Mouse (Mus musculus): ENCODE results near the gene Hes1. TPM values are rescaled to one million over a fixed set of nuclear protein-coding genes. Genes with fewer than 3 reads are reported as not detected.

Hes1 gene
- total RNA-seq, 2 experiments from 2014 or later, result 5.1 to 6.9 TPM

DNA sequence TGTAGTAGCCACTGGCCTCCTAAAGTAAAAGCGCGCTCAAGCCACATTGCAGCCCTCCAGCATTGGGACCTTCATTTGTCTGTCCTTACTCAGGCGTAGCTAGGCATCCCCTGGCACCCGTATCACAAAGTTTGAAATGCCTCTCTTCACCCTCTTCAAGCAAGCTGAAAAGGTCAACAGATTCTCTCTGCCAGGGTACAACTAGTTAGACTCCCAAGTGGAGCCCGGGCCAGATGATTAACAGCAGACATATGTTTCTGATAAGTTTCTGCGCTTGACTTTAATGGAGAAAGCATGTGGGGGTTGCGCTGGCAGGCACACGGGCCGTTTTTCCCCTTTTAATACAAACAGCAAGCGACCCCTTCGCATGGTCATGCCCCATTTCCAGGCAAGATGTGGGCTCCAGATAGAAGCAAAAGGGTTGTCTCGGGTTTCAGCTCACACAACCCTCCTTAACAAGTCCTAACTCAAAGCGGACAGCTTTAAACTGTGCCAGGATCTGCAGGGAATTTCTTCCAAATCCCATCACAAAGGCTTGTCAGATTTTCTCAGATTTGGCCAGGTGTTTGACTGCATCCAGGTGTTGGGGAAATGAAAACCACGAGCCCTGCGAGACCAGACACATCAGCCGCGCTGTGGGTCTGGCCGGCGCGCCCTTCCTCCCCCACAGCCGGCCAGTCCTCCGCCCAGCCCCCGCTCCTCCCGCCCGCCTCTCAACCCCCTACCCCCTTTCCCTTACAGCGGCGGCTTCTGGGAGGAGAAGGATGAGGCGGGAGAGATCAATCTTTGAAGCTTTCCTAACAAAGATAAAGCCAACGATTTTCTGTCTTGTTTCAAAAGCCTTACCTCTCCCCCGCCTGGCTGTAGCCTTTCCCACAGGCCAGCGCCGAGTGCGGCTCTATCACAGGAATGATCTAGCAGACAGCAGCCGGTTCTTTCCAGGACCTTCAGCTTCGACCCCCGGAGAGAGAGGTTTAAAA lies 4.1 kb downstream of the Hes1 start:
- no peak for ATAC-seq (replicated peaks; ENCODE audit: low FRiP score, low TSS enrichment, poor library complexity, severe bottlenecking)

DNA sequence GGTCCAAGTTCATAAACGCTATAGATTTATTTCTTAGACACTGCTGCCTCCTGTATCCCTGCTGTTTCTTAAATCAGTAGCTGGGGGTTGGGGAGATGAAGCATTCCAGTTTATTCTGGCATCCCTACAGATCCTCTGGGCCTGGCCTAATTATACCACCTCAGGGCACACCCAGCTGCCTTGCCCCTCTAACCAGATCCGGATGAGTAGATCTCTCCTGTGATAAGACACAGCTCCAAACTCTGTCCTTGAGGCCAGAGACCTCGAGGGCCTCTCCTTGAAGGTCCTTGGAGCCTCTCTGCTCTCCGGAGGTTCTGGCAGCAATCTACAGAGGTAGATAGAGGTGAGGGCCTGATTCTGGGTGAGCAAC lies 5.4 kb downstream of the Hes1 start:
- no peak for ATAC-seq (replicated peaks; ENCODE audit: low FRiP score, low TSS enrichment, poor library complexity, severe bottlenecking)

DNA sequence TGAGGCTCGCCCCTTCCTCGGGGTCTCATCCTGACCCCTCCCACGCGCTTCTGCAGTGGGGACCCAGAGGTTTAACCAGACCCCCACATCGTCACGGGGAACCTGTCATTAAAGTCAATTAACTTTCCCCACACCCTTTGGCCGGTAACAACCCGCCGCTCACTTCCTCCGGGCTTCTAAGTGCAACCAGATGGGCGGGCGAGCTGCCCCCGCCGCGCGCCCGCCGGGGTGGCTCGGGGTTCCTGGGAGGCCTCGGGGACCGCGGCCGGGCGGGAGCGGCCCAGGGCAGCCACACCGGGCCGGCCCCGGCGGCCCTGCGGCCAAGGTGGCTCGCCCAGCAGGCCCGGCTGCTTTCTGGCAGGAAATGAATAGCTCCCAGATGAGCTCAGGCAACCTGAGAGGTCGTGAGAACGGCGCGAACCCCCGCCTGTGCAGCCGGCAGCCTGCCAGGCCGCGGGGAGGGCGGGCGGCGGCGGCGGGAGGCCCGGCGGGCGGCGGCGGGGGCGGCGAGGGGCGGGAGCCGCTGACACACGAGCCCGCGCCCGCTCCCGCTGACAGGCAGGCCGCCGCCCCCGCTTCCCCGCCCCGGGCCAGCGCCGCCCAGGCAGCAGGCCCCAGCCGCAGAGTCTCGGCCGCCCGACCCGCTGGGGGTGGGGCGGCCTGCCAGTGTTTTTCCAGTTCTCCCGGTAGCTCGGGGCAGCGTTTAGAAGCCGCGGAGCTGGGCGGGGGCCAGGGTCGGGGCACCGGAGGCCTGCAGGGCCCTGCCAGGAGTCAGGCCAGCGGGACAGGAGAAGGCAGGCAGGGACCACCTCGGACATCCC lies 6.0 kb downstream of the Hes1 start:
- peak; percentile 40; the same call in 1 of the 2 replicates for ATAC-seq (replicated peaks; ENCODE audit: low FRiP score, low TSS enrichment, poor library complexity, severe bottlenecking)

DNA sequence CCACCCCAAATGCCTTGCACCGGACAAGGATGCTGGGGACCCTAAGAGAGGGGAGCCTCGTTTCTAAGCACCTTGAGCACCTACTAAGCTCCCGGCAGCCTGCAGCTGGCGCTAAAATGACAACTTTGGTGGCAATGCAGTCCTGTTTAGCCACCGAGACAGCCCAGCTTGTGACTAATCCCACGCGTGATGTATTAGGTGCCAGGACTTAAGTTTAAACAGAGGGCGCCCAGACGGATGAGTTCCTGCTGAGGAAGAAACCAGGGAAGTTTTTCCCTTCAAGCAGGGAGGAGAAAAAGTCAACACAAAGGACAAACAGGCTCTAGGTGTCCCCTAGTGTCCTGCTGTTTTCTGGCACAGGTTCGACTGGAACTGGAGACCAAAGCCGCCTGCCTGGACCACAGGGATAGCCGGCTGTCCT lies 6.6 kb downstream of the Hes1 start:
- ATAC-seq (replicated peaks; ENCODE audit: low FRiP score, low TSS enrichment, poor library complexity, severe bottlenecking), result no peak

DNA sequence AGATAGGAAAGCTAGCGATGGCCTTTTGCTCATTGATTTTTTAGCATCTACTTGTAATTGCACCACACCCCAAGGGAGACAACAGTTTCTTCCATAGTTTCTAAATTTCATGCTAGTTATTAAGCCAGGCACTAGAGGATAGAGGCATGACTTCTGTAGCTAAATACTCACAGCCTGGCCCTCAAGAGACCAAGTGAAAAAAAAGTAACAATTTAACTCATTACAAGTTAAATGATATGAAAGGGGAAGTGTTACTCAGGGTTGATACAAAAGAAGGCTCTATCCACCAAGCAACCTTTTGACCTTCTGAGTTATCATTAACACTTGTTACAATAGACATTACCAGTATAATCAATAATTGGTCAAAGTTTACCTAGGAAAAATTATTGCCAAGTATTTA lies 9.1 kb downstream of the Hes1 start:
- ATAC-seq (replicated peaks; ENCODE audit: low FRiP score, low TSS enrichment, poor library complexity, severe bottlenecking), result no peak

DNA sequence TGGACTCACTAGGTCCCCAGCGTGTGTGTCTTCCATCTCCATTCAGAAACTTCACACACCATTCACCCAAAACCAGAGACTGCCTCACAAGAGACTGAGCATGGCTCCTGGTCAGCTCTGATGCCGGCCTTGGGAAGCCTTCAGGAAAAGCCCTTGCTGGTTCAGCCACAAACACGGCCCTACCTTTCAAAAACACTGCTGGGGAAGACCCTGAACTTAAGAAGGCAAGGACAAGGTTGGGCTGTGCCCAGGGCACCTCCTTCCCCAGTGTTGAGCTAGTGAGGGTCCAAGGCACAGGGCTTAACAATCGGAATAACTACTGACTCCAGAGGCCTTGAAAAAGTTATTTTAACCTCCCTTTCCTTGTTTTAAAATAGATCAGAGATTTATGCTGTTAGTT lies 17.3 kb downstream of the Hes1 start:
- no peak for ATAC-seq (replicated peaks; ENCODE audit: low FRiP score, low TSS enrichment, poor library complexity, severe bottlenecking)

DNA sequence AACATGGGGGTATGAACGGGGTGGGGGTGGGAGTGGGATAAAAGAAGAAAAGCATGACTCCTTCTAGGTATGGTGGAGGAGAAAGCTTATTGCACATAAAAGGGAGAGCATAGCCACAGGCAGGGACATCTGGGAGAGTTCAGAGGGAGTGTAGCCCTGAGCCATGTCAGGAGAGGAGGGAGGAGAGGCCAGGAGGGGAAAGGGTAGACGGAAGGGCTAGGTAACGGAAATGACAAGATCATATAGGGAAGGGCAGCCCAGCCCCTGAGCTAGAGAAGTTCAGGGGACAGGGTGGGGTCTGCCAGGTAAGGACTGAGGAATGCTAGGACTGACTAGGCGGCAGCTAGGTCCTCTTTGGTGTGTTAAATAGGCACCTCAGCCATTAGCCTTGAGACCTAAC lies 17.8 kb downstream of the Hes1 start:
- ATAC-seq (replicated peaks; ENCODE audit: low FRiP score, low TSS enrichment, poor library complexity, severe bottlenecking), result no peak

DNA sequence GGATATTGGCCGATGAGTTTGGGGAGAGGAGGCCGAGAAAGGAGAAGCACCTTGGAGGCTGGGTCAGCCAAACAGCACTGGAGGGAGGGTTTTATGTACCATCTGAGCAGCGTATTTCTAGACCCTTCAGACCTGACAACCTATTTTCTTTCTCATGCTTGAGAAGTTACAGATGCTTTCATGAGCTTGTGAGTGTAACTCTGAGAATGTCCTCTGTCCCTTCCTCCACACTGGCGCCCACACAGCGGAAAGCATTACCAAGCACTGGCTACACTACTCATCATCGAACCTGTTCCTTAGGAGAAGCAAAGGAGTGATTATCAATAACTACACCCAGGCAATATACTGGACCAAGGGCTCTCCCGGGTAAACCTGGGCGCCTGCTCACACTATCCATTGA lies 18.8 kb downstream of the Hes1 start:
- no peak for ATAC-seq (replicated peaks; ENCODE audit: low FRiP score, low TSS enrichment, poor library complexity, severe bottlenecking)

DNA sequence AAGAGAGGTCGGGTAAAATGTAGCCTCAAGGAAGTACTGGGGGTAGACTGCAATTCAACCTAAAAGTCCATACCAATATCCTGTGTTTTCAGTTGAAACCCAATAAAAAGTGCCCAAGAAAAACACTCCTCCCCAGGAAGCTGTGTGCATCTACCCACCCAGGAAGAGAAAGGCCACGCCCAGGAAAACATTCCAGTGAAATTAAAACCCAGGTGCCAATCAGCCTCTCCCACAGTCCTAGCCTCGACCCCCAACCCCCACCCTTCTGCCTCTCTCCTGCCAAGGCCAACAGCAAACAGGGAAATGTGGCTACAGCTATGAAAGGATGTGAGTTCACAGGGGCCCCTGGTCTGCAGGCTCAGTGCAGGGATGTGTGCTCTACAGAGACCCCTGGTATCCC lies 19.4 kb downstream of the Hes1 start:
- ATAC-seq (replicated peaks; ENCODE audit: low FRiP score, low TSS enrichment, poor library complexity, severe bottlenecking), result no peak

DNA sequence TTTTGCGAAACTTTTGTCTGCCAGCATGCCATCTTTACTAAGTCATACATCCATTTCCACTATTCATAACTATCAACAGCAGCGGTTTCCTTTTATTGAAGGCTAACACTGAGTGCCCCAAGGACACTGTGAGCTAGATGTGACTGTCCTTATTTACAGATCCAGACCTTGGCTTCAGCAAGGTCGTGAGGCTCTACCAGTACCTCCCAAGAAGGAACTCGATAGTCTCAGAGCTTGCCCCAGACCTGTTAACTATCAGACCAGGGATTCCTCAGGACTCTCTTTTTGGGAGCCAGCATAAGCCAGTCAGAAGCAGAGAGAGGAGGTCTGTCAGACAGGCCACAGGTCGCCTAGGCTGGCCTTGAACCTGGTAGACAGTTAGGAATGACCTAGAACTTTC lies 24.5 kb downstream of the Hes1 start:
- no peak for ATAC-seq (replicated peaks; ENCODE audit: low FRiP score, low TSS enrichment, poor library complexity, severe bottlenecking)

DNA sequence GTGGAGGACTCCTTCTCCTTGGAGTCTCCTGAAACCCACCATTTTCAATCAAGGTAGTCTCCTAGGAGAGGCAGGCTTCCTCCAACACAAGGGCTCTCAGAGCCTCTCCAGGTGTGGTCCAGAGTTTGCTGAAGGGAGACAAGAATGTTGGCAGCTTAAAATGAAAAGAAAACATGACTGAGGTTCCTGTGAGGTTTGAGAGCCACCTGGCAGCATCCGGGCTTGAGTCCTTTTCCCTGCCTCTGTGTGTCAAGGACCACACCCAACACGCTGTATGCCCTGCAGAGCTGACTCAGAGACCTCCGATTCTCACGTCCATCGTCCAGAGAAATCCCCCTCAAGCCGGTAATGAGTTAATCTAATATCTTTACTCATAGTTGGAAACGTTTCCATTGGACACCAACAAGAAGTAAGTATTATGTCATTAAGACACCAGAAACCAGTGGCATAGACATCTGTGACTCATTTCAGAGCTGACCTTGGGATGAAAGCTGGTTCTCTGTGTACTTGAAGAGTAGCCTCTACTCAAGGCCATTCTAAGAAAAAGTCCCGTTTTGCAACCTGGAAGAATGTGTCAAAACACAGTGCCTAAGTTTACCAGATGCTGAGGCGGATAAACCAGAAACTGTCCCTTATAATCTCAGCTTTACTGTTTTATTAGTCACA lies 26.1 kb downstream of the Hes1 start:
- no peak for ATAC-seq (replicated peaks; ENCODE audit: low FRiP score, low TSS enrichment, poor library complexity, severe bottlenecking)

DNA sequence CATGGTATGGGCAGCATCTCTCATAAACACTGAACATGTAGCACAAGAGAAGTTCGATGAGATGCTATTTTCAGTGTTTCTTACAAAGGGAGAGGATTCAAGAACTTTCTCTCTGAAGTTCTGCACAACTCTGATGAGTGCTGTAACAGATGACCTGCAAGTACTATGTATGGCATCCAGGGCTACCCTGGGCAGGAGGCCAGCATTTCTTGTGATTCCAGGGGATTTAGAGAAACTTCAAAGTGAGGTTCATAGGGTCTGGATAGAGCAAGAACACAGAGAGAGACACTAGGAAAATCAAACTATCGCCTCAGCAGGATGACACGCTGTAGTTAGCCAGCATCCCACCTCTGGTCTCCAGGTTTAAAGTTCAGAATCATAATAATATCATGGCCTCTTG lies 31.9 kb downstream of the Hes1 start:
- ATAC-seq (replicated peaks; ENCODE audit: low FRiP score, low TSS enrichment, poor library complexity, severe bottlenecking), result no peak

DNA sequence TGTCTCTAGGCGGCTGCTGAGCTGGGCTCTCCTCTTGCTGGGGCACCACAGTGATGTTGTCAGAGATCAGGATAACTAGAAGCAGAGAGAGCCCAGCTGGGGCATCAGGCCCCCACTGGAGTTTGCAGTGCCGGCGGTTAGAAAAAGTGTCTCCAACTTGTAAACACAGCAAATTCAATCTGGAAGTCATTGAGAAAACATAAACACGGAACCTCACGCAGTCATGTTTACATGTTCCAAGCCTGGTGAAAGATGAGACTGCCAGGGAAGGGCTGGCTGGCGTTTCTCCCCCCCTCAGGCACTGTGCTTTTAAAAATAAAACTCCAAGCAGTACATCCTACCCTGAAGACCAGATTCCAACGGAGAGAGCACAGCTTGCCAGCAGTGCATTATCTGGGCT lies 32.3 kb downstream of the Hes1 start:
- ATAC-seq (replicated peaks; ENCODE audit: low FRiP score, low TSS enrichment, poor library complexity, severe bottlenecking), result no peak

DNA sequence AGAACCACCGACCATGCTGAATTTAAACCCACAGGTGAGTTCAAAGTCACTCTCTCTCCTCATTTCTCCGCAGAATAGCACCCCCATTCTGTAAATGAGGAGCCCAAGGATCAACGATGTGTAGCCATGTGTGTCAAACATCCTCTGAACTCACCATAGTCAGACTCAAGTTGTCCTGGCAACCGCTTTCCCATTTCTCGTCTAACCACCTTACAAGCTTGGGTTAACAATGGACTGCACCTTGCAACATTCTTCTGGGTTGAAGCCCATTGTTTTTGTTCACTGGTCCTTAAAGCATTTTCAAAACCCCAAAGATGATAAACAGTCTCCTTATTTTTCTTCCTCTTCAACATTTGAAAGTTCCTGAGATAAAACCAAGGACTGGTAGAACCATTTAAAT lies 34.9 kb downstream of the Hes1 start:
- ATAC-seq (replicated peaks; ENCODE audit: low FRiP score, low TSS enrichment, poor library complexity, severe bottlenecking), result no peak

DNA sequence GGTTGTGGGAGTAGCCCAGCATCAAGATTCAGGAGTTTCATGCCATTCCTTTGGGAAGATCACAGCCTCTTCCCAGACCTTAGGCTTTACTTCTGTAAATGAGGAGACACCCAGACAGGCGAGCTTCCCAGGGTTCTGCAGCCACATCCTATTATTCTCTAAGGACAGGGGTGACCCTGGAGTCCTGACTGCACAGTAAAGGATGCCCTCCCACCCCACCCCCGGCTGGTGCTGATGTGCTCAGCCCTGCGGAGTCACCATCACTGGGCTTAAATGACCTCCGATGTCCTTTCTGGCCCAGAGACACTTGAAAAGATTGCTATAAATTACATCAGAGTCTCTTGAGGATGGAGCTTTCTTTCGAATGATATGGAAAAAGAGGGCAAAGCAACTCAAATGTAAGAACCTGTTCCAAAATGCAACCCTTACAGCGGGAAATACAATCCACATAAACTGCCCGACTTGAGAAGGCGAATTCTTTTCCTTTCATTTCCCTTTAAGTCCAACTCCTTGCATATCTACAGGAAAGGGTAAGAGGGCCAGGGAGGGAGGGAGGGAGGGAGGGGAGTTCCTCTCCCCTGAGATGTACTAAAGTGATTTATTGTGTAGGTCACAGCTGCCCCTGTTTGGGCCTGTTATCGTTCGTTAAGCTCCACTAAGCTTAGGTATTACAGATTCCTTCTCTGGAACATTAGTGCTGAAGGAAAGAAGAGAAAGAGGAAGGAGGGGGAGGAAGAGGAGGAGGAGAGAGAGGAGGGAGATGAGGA lies 38.1 kb downstream of the Hes1 start:
- no peak for ATAC-seq (replicated peaks; ENCODE audit: low FRiP score, low TSS enrichment, poor library complexity, severe bottlenecking)

DNA sequence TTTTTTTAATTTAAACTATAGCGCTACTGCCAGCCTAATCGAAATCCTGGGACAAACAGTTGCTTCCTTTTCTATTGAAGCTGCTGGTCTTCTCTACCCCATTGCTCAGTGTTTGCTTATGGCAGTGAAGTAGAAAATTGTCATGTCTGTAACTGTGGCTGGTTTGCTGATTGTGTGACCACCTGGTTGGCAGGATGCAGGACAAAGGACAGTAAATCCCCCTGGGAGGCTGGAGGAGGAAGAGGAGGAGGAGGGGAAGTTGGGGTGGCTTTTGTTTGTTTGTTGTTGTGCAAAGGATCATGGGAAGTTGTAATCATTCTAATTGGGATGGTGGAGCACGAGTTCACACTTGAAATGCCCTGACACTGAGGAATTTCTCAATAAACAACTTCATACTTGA lies 38.8 kb downstream of the Hes1 start:
- ATAC-seq (replicated peaks; ENCODE audit: low FRiP score, low TSS enrichment, poor library complexity, severe bottlenecking), result no peak

DNA sequence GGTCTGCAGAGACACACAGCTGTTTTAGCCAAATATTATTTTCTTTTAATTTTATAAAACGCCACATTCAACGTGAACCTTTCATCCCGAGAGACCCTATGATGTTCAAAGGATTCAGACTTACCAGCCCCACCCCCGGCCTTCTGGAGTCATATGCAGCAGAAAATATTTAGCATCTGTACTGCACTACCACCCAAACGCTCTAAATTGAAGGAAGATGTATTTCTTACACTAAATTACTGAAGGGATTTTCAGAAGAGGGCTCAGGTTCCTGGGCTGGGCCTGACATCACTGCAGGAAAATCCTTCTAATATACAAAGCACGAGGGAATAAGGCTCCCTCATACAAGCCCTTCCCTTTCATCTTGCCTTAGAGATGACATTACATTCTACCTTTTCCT lies 39.3 kb downstream of the Hes1 start:
- ATAC-seq (replicated peaks; ENCODE audit: low FRiP score, low TSS enrichment, poor library complexity, severe bottlenecking), result no peak

DNA sequence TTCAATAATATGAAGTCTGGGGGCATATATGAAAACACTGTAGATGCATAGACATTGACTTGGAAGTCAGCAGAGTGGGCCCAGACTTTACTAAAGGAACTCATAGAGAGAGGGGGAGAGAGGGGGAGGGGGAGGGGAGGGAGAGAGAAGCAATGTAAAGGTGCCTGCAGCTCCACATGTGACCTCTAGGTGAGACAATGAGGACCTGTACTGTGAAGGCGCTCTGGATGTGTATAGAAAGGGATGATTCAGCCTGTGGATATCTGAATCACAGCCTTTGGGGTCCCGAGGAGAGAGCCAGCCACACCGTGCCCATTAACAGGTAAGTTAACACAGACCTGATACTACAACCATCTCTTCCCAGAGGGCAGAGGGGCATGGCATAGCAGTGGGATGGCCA lies 40.2 kb downstream of the Hes1 start:
- ATAC-seq (replicated peaks; ENCODE audit: low FRiP score, low TSS enrichment, poor library complexity, severe bottlenecking), result peak; percentile 50

DNA sequence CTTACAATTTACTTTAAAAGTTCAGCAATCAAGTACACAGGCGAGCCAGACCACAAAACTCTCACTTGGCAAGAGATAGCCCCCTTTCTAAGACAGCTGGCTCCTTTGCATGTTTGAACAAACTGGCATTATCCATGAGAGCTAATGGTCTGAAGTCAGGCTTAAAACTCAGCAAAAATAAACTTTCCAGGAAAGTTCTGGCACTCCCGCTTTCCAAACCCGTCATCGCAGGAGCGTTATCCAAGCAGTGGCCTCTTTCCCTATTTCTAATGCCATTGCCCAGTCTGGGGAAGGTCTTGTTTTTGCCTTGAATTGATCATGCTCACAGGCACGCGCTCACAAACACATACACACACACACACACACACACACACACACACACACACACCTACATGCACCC lies 41.3 kb downstream of the Hes1 start:
- no peak for ATAC-seq (replicated peaks; ENCODE audit: low FRiP score, low TSS enrichment, poor library complexity, severe bottlenecking)
